Mouse (Mus musculus): ENCODE results near the gene Fat4. TPM values are rescaled to one million over a fixed set of nuclear protein-coding genes. Genes with fewer than 3 reads are reported as not detected.
A peak's percentile ranks its signal among the peaks of the same experiment; 100 is the strongest.

The Fat4 gene
- polyA plus RNA-seq, 1 experiment from 2014 or later = 10.0 TPM

GRCm38 (mm10) chr3:38887381-38887991, 746 bp downstream of the Fat4 start:
- ATAC-seq = peak; percentile 5; the same call in 1 of the 2 replicates
- whole genome bisulfite sequencing = under 1% methylated on average over 47 of the region's 47 CpGs
- Histone ChIP-seq H3K27ac (ENCODE audit: low read depth, low read length) (peak overlapping the region; percentile 97; the same call in 1 of the 2 replicates), H3K4me2 (ENCODE audit: low read length) (peak overlapping the region; percentile 98), H3K9ac (ENCODE audit: low read length) (peak overlapping the region; percentile 90), H3K36me3 (ENCODE audit: control insufficient read depth, insufficient read depth, low read length) (peaks cover 33% of the 10 kb centered on the region), H3K27me3 (replicated peaks; ENCODE audit: control insufficient read depth, insufficient read depth, low read length) (no peaks in the 10 kb centered on the region), H3K4me1 (ENCODE audit: control insufficient read depth, insufficient read depth, low read length) (peaks cover 15% of the 10 kb centered on the region; the same call in 1 of the 2 replicates), H3K9me3 (replicated peaks; ENCODE audit: control insufficient read depth, low read length) (no peaks in the 10 kb centered on the region), H3K4me3 (ENCODE audit: low read depth, low read length) (peak overlapping the region; percentile 81)
- DNase-seq (ENCODE audit: low spot score) = peak; percentile 71

GRCm38 (mm10) chr3:38888111-38888510, 1.4 kb downstream of the Fat4 start:
- no peak for ATAC-seq

GRCm38 (mm10) chr3:38892791-38893224, 6.1 kb downstream of the Fat4 start:
- Histone ChIP-seq H3K9ac (ENCODE audit: low read length) (peak overlapping the region; percentile 58), H3K9me3 (replicated peaks; ENCODE audit: control insufficient read depth, low read length) (no peaks in the 10 kb centered on the region), H3K4me2 (ENCODE audit: low read length) (peak overlapping the region; percentile 57), H3K36me3 (ENCODE audit: control insufficient read depth, insufficient read depth, low read length) (peaks cover 42% of the 10 kb centered on the region), H3K4me3 (ENCODE audit: low read depth, low read length) (peak overlapping the region; percentile 33), H3K4me1 (ENCODE audit: control insufficient read depth, insufficient read depth, low read length) (peaks cover 20% of the 10 kb centered on the region; the same call in 1 of the 2 replicates), H3K27me3 (replicated peaks; ENCODE audit: control insufficient read depth, insufficient read depth, low read length) (no peaks in the 10 kb centered on the region), H3K27ac (ENCODE audit: low read depth, low read length) (peak overlapping the region; percentile 74)
- DNase-seq (ENCODE audit: low spot score) (peak; percentile 86), ATAC-seq (peak; percentile 61)
- 6% methylated on average over 6 of the region's 6 CpGs for WGBS

More at GRCm38 (mm10) chr3:38888111-38888510, 1.4 kb downstream of the Fat4 start:
- 16% methylated on average over 24 of the region's 24 CpGs for WGBS
- peak; percentile 67 for DNase-seq (ENCODE audit: low spot score)
- H3K9ac ChIP-seq (ENCODE audit: low read length) = peak overlapping the region; percentile 90
- H3K4me2 ChIP-seq (ENCODE audit: low read length) = peak overlapping the region; percentile 98
- peaks cover 17% of the 10 kb centered on the region; the same call in 1 of the 2 replicates for H3K4me1 ChIP-seq (ENCODE audit: control insufficient read depth, insufficient read depth, low read length)
- H3K27me3 ChIP-seq (replicated peaks; ENCODE audit: control insufficient read depth, insufficient read depth, low read length) = no peaks in the 10 kb centered on the region
- peak overlapping the region; percentile 97; the same call in 1 of the 2 replicates for H3K27ac ChIP-seq (ENCODE audit: low read depth, low read length)
- H3K9me3 ChIP-seq (replicated peaks; ENCODE audit: control insufficient read depth, low read length) = no peaks in the 10 kb centered on the region
- peak overlapping the region; percentile 81 for H3K4me3 ChIP-seq (ENCODE audit: low read depth, low read length)
- H3K36me3 ChIP-seq (ENCODE audit: control insufficient read depth, insufficient read depth, low read length) = peaks cover 33% of the 10 kb centered on the region

- 23% methylated on average over 1 of the region's 1 CpGs for WGBS
- H3K9ac ChIP-seq (ENCODE audit: low read length) = no peak overlapping the region
- no peak overlapping the region for H3K27ac ChIP-seq (ENCODE audit: low read depth, low read length)
- peaks cover 7% of the 10 kb centered on the region; the same call in 1 of the 2 replicates for H3K4me1 ChIP-seq (ENCODE audit: control insufficient read depth, insufficient read depth, low read length)
- H3K27me3 ChIP-seq (replicated peaks; ENCODE audit: control insufficient read depth, insufficient read depth, low read length) = no peaks in the 10 kb centered on the region
- H3K36me3 ChIP-seq (ENCODE audit: control insufficient read depth, insufficient read depth, low read length) = peaks cover 3% of the 10 kb centered on the region; the same call in 1 of the 2 replicates
- H3K9me3 ChIP-seq (replicated peaks; ENCODE audit: control insufficient read depth, low read length) = no peaks in the 10 kb centered on the region
- no peak overlapping the region for H3K4me3 ChIP-seq (ENCODE audit: low read depth, low read length)
- H3K4me2 ChIP-seq (ENCODE audit: low read length) = no peak overlapping the region
- ATAC-seq = no peak
- DNase-seq (ENCODE audit: low spot score) = no peak
Observed at GRCm38 (mm10) chr3:38900839-38901238, 14.1 kb downstream of the Fat4 start.

GRCm38 (mm10) chr3:38906832-38907231, 20.1 kb downstream of the Fat4 start:
- WGBS = 56% methylated on average over 3 of the region's 3 CpGs
- H3K4me2 ChIP-seq (ENCODE audit: low read length) = no peak overlapping the region
- no peak overlapping the region for H3K4me3 ChIP-seq (ENCODE audit: low read depth, low read length)
- H3K4me1 ChIP-seq (ENCODE audit: control insufficient read depth, insufficient read depth, low read length) = peaks cover 14% of the 10 kb centered on the region
- no peaks in the 10 kb centered on the region for H3K27me3 ChIP-seq (replicated peaks; ENCODE audit: control insufficient read depth, insufficient read depth, low read length)
- H3K9ac ChIP-seq (ENCODE audit: low read length) = no peak overlapping the region
- DNase-seq (ENCODE audit: low spot score) (no peak), ATAC-seq (no peak)
- no peaks in the 10 kb centered on the region for H3K36me3 ChIP-seq (ENCODE audit: control insufficient read depth, insufficient read depth, low read length)
- H3K27ac ChIP-seq (ENCODE audit: low read depth, low read length) = no peak overlapping the region
- no peaks in the 10 kb centered on the region for H3K9me3 ChIP-seq (replicated peaks; ENCODE audit: control insufficient read depth, low read length)

DNA sequence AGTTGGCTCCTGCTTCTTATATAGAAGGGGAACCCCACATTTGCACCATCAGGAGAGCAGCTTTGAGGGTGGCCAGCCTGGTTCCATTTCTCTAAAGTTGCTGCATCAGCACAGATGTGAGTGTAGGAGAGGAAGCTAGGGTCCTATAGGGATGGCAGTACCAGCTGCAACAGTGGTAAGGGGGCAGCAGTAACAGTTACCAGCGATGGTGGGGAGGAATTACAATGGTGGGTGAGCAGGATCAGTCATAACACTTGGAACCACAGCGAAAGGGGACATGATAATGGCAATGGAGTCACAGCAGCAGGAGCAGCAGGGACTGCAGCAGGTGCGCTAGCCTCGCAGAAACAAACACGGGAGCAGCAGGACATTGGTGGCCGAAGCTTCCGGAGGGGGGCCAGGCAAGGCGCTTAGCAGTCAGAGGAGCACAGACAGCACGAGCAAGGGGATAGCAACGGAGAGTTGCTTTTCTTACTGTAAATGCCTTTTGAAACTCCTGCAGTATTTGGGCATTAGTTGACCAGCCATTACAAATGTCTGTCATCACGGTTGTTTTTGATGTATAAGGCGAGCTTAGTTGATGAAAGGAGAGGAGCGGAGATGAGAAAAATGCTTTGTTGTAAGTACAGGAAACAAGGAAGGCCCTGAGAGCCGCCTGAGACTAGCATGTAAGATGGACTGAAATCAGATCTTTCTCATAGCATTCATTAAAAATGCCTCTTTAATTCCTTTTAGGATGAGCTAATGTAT, 21.1 kb downstream of the Fat4 start:
- ATAC-seq (peak; percentile 27; the same call in 1 of the 2 replicates), DNase-seq (ENCODE audit: low spot score) (no peak)
- H3K27ac ChIP-seq (ENCODE audit: low read depth, low read length) = peak overlapping the region; percentile 53
- H3K9me3 ChIP-seq (replicated peaks; ENCODE audit: control insufficient read depth, low read length) = no peaks in the 10 kb centered on the region
- 24% methylated on average over 14 of the region's 14 CpGs for WGBS
- H3K4me3 ChIP-seq (ENCODE audit: low read depth, low read length) = no peak overlapping the region; the same call in 1 of the 2 replicates
- H3K4me1 ChIP-seq (ENCODE audit: control insufficient read depth, insufficient read depth, low read length) = peaks cover 18% of the 10 kb centered on the region
- H3K36me3 ChIP-seq (ENCODE audit: control insufficient read depth, insufficient read depth, low read length) = no peaks in the 10 kb centered on the region
- H3K9ac ChIP-seq (ENCODE audit: low read length) = peak overlapping the region; percentile 41; the same call in 1 of the 2 replicates
- H3K4me2 ChIP-seq (ENCODE audit: low read length) = peak overlapping the region; percentile 18
- H3K27me3 ChIP-seq (replicated peaks; ENCODE audit: control insufficient read depth, insufficient read depth, low read length) = no peaks in the 10 kb centered on the region

GRCm38 (mm10) chr3:38908426-38909111, 21.8 kb downstream of the Fat4 start:
- Histone ChIP-seq H3K4me2 (ENCODE audit: low read length) (peak overlapping the region; percentile 18), H3K27ac (ENCODE audit: low read depth, low read length) (peak overlapping the region; percentile 21; the same call in 1 of the 2 replicates), H3K9me3 (replicated peaks; ENCODE audit: control insufficient read depth, low read length) (no peaks in the 10 kb centered on the region), H3K4me1 (ENCODE audit: control insufficient read depth, insufficient read depth, low read length) (peaks cover 24% of the 10 kb centered on the region), H3K4me3 (ENCODE audit: low read depth, low read length) (no peak overlapping the region; the same call in 1 of the 2 replicates), H3K36me3 (ENCODE audit: control insufficient read depth, insufficient read depth, low read length) (no peaks in the 10 kb centered on the region), H3K9ac (ENCODE audit: low read length) (no peak overlapping the region), H3K27me3 (replicated peaks; ENCODE audit: control insufficient read depth, insufficient read depth, low read length) (no peaks in the 10 kb centered on the region)
- DNase-seq (ENCODE audit: low spot score) (peak; percentile 65), ATAC-seq (peak; percentile 52; the same call in 1 of the 2 replicates)
- 42% methylated on average over 13 of the region's 13 CpGs for WGBS

DNA sequence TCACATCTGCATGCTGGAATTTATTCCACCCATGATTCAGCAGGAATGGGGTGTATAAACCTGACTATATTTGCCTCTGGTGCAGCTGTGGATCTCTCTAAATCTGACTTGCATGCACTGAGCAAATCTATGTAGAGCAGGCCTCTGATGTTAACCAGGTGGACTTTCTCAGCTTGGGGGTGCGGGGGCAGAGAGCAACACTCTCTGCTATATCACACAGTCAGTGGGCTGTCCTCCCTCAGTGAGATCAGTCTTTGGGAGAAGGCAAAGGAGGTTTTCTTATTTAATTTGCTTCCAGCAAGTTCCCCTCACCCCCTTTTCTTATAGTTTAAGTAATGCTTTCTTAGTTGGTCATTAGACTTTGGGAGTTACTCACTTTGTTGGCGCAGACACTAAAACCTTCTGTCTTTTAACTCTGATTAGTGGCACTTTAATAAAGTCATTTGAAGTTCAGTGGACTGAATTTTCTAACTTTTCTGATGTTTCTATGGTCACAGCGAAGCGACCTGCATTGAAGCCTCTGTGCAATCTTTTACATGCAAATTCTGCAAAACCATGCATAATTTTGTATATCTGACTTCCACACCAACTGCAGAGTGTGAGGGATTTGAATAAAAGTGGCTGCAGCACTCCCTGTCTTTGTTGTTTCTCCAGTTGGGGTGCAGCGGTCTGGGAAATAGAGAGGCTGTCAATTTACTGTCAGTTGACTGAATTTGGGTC, 26.2 kb downstream of the Fat4 start:
- Histone ChIP-seq H3K27me3 (replicated peaks; ENCODE audit: control insufficient read depth, insufficient read depth, low read length) (no peaks in the 10 kb centered on the region), H3K4me3 (ENCODE audit: low read depth, low read length) (no peak overlapping the region), H3K9me3 (replicated peaks; ENCODE audit: control insufficient read depth, low read length) (no peaks in the 10 kb centered on the region), H3K27ac (ENCODE audit: low read depth, low read length) (peak overlapping the region; percentile 27; the same call in 1 of the 2 replicates), H3K4me2 (ENCODE audit: low read length) (no peak overlapping the region), H3K4me1 (ENCODE audit: control insufficient read depth, insufficient read depth, low read length) (peaks cover 24% of the 10 kb centered on the region), H3K36me3 (ENCODE audit: control insufficient read depth, insufficient read depth, low read length) (no peaks in the 10 kb centered on the region), H3K9ac (ENCODE audit: low read length) (no peak overlapping the region)
- DNase-seq (ENCODE audit: low spot score) (no peak), ATAC-seq (peak; percentile 48)
- 18% methylated on average over 5 of the region's 5 CpGs for WGBS

Measured in forebrain, embryonic 14.5 days (tissue).